Mouse (Mus musculus) urinary bladder, postnatal 0 days (tissue): Measurements from ENCODE around the gene Chd3. TPM values are rescaled to one million over a fixed set of nuclear protein-coding genes. Genes with fewer than 3 reads are reported as not detected.

Experiments used
- polyA plus RNA-seq: library from polyadenylated mRNA; unstranded; fragments of >200 nt; fragmentation: Nextera tagmentation; extraction: Ambion mirVana; gene quantifications from 2 replicates; pipeline ENCODE4 v1.2.1, GENCODE M21; 2015

Chd3 gene
- polyA plus RNA-seq: 31.5 and 32.5 TPM in 2 replicates

DNA sequence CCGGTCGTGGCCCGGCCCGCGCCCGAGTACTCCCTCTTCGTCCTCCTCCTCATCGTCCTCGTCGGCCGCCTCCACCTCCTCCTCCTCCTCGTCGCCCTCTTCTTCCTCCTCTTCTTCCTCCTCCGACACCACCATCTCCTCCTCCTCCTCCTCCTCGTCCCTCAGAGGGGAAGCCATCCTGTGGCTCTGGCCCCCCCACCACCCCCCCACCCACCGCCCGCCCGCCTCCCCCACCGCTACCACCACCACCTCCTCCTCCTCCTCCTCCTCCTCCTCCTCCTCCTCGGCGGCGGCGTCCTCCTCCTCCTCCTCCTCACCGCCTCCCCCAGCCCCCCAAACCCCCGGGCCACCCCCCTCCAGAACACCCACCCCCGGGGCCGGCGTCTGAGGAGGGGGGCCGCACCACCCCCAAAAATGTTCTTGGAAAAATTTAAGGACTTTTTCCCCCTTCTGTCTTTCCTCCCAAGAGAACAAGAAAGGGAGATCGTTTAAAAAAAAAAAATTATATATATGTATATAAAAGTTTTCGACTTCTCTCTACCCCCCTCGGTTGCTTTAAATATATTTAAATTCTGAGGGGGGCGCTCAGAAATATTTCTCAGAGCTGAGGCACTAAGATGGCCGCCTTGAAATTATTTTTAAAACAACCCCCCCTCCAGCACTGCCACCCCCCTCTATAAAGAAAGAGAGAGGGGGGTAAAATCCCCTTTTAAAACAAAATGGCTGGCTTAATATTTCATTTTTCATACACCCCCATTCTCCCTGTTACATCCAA, at the start of gene Chd3:
TSS of gene Chd3 (minus strand) at position 192 of the 775 bp plus-strand sequence.

DNA sequence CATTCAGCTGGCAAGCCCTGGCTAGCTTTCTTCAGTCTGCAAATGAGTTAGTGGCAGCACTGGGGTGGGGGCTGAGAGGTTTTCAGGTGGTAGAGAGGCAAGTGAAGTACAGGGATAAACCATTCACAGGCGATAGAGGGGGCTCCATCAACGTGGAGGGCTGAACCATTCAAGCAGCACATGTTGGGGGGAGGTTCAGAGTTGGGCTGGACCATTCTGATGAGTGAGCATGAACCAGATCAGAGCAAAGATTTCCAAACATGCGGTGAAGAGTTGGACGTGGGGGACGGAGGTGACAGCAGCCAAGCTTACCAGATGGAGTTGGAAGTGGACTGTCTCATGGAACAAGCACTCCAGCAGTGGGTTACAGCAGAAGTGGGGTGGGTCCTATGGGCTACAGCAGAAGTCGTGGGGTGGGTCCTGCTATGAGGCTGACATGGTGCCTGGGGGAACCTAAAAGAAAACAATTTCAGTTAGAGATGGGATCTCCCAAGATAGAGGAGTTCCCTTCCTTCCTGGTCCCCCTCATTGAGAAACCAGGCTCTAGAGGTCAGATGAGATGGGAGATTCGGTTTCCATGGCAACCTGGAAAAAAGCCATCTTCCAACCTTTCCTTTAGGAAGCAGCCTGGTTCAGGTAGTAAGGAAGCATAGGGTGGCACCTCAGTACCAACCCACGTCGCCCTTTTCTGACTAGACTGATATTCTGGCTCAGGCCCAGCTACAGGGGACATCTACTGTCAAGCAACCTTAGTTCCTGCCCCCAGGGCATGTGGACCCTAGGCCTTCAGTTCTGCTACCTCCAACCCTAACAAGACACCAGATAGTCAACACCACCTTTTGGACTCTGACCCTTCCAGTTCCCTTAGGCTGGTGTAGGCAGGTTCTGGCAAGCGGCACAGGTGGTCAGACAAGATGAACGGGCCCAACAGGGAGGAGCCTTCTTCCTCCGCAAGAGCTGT, 44.3 kb upstream of the Chd3 start, which contains the start of gene Kdm6b:
TSS of gene Kdm6b (minus strand) at position 455 of the 961 bp plus-strand sequence.

DNA sequence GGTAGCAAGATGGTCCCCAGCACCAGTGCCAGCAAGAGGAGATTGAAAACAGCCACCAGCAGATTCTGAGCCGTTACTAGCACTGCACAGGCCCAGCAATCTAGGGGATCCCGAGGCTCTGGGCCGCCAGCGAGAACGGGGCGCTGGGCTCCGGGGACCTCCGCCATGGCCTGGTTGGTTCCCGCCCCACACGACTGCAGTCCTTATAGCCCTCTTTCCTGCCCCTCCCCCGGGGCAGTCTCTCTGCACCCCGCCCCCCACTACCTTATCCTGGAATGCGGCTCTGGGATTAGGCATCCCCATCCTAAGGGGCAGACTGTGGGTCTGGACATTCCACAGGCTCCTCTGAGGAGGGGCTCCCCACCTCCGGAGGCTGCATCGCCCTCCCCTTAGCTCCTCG, 28.9 kb upstream of the Chd3 start, which contains the start of gene Tmem88:
TSS of gene Tmem88 (minus strand) at position 176 of the 400 bp plus-strand sequence.

DNA sequence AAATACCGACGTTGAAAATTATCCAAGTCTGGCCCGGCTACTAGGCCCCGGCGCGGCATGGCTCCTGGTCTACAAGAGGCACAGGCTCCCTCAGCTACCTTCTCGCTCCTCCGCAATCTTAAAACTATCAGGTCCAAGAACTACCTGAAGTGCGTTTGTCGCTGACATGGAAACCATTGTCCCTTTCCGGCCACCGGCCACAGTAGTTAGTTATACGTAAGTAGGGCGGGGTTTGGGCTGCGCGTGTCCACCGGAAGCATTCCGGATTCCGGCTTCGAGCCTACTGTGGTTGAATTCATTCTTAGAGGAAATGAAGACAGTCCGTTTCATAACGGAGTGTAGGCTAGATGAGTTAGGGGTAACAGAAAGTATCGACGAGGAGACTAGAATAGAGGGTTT, 26.0 kb upstream of the Chd3 start, which contains the start of the genes Naa38 and Cyb5d1:
TSS of gene Naa38 (plus strand) at position 253 of the 399 bp plus-strand sequence.
TSS of gene Cyb5d1 (minus strand) at position 397 of the 399 bp plus-strand sequence.

DNA sequence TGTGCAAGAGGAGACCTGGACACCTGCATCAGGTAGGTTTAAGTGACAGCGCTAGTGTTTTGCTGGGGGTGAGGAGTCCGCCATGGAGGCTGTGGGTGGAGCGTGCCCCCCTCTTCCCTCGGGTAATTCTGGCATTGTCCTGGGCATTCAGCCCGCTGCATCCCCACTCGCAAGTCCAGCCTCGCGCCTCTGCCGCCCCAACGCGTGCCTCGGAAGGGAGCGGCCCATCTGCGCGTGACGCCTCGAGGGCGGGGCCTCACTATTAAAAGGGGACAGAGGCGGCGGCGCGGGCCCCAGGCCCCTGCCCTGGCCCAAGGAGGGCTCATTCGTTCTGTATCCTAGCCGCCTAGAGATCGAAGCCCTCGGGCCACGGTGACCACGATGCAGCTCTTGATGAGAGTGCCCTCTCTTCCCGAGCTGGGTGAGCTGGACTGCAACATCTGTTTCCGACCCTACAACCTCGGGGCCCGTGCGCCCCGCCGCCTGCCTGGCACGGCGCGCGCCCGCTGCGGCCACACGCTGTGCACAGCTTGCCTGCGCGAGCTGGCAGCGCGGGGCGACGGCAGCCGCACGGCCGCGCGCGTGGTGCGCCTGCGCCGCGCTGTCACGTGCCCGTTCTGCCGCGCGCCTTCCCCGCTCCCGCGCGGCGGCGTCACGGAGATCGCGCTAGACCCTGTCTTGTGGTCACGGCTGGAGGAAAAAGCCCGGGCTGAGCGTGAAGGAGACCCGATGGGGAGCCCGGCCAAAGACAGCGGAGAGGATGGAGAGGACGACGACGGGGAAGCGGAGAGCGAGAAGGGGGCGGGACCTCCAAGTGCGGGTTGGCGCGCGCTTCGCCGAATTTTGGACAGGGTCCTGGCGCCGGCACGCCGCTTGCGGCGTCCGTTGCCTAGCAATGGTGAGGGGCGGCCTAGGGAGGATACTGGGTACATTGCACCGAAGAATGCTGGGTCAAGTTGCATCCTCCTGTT, 28.8 kb downstream of the Chd3 start, which contains the start of gene Rnf227:
TSS of gene Rnf227 (plus strand) at position 301 of the 971 bp plus-strand sequence.

DNA sequence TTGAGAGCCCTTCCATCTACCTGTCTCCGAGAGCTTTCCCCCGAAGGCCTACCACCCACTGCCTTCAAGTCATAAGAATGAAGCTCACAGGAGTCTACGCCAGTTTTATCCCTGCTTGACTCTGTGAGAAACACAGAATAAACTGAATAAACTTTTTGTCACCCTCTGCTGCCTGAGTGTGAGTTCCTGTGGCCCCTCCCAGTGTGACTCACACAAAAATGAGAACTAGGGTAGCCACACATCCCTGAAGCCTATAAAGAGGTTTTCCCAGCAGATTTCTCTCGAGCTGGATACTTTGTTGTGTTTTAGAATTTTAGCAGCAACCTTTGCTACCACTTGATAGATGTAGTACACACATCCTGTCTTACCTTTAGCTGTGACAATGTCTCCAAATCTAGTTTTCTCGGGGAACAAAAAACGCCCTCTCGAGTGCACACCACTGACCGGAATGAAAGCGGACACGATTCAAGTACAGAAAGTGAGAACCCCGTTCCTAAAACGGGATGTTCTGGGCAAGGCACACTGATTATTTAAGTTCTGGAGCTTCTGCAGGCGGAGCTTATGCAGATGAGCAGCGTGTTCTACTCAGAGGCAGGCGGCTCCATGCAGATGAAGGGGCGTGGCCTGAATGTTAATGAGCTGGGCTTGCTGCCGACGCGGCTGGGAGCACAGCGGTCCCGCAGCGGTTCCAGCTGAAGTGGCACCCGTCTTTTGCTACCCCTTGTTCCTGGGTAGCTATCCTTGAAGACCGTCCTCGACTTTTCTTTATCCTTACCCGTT, 43.4 kb downstream of the Chd3 start, which contains the start of gene Kcnab3:
TSS of gene Kcnab3 (plus strand) at position 631 of the 780 bp plus-strand sequence.

DNA sequence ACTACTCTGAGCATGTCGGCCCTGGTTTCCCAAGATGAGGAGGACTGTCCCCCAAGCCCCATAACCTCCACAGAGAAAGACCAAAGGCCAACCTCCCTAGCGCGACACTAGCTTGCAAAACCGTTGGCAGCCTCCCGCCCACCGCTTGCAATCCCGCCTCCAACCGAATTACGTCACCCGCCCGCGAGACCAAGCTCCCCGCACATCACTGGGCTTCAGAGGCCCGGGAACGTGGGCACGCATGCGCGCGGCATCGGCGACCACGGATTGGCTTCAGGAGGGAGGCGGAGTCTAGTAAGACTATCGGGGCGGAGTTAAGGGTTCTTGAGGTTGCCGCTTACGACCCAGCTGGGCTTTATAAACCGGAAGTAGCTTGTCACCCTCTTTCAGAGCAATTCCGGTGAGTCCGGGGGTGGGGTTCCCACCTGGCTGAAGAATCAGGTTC, 45.5 kb downstream of the Chd3 start, which contains the start of the genes Cntrob and Trappc1:
TSS of gene Cntrob (minus strand) at position 109 of the 445 bp plus-strand sequence.
TSS of gene Trappc1 (plus strand) at position 314 of the 445 bp plus-strand sequence.

Other genes starting within 250 kb of the Chd3 start
- gene Hes7, start 249.0 kb downstream of the Chd3 start, polyA plus RNA-seq: 0.11 and 0.26 TPM in 2 replicates
- 0.45 and 0.59 TPM in 2 replicates for gene 9130213A22Rik, start 246.8 kb downstream of the Chd3 start, polyA plus RNA-seq
- 8.5 and 10.1 TPM in 2 replicates for gene Aloxe3, start 243.5 kb downstream of the Chd3 start, polyA plus RNA-seq
- gene Alox12b, start 212.4 kb downstream of the Chd3 start, polyA plus RNA-seq: 0.05 and 0.11 TPM in 2 replicates
- gene Alox8, start 171.6 kb downstream of the Chd3 start, polyA plus RNA-seq: not detected in 2 replicates
- gene Gucy2e, start 132.4 kb downstream of the Chd3 start, polyA plus RNA-seq: 0.05 TPM in 2 replicates
- 5.5 and 7.2 TPM in 2 replicates for gene Cntrob, start 45.6 kb downstream of the Chd3 start, polyA plus RNA-seq
- gene Trappc1, start 45.4 kb downstream of the Chd3 start, polyA plus RNA-seq: 114 and 128 TPM in 2 replicates
- gene Kcnab3, start 43.1 kb downstream of the Chd3 start, polyA plus RNA-seq: 0.68 and 0.81 TPM in 2 replicates
- 5.8 and 6.4 TPM in 2 replicates for gene Rnf227, start 28.9 kb downstream of the Chd3 start, polyA plus RNA-seq
- 157 and 160 TPM in 2 replicates for gene Naa38, start 26.1 kb upstream of the Chd3 start, polyA plus RNA-seq
- 15.0 and 16.0 TPM in 2 replicates for gene Cyb5d1, start 26.2 kb upstream of the Chd3 start, polyA plus RNA-seq
- gene Tmem88, start 28.8 kb upstream of the Chd3 start, polyA plus RNA-seq: 19.0 and 19.9 TPM in 2 replicates
- gene Kdm6b, start 44.3 kb upstream of the Chd3 start, polyA plus RNA-seq: 11.5 and 13.3 TPM in 2 replicates
- 0.13 and 0.16 TPM in 2 replicates for gene Dnah2, start 179.7 kb upstream of the Chd3 start, polyA plus RNA-seq
- 3.4 and 3.7 TPM in 2 replicates for gene Efnb3, start 190.8 kb upstream of the Chd3 start, polyA plus RNA-seq
- gene Wrap53, start 210.8 kb upstream of the Chd3 start, polyA plus RNA-seq: 8.2 and 8.8 TPM in 2 replicates
- 44.4 and 46.3 TPM in 2 replicates for gene Trp53, start 211.0 kb upstream of the Chd3 start, polyA plus RNA-seq
- 13.2 and 14.4 TPM in 2 replicates for gene Atp1b2, start 236.5 kb upstream of the Chd3 start, polyA plus RNA-seq
- gene Shbg, start 248.5 kb upstream of the Chd3 start, polyA plus RNA-seq: not detected in 2 replicates